11 mouse cellular contexts compared by ENCODE assay signal in the genomic region with DNA sequence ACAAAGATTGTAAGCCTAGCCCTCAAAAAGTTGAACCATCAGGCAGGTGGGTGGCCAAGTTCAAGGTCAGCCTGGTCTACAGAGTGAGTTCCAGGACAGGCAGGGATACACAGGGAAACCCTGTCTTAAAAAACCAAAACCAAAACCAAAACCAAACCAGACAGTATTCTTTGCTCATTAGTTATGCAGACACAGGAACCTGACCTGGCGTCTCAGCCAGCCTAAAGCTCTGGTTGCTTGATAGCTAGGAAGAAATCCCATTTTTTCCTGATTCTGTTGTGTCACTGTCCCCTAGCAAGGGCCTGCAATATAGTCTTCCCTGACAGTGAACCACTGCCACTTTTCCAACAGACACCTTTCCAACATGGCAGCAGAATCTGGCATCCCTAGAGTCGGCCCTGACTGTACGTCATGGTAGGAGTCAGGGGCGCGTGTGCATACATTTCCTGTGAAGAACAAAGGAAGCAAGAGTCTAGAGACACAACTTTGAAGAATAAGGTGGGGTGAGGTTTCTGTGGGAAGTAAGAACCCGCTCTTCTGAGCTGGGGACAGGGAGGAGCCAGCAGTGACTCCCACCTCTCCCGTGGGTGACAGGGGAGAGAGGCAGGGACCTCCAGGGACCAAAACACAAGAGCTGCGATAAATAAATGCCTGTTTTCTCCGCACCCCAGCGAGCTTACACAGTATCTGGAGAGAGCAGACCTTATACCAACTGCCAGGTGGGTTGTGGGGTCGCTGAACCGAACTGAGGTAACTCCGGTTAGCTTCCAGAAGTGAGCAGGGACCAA. TPM values are rescaled to one million over a fixed set of nuclear protein-coding genes. Genes with fewer than 3 reads are reported as not detected.
A peak's percentile ranks its signal among the peaks of the same experiment; 100 is the strongest.
DNase-seq lines count a peak whose midpoint lies in the region; ATAC-seq lines count a peak whose summit lies in the region.
"Had no signal": no experiment of that assay in that cellular context is flagged by ENCODE, and none has a peak within 500 bp of the region (broad histone marks: within the 10 kb centered on the region; RNA-seq: fewer than 3 reads in every experiment).

No protein-coding gene starts in this region.

- H3K27ac ChIP-seq in embryonic facial prominence, embryonic 13.5 days = peak overlapping the region; percentile 34; the same call in 1 of the 2 replicates
- H3K27ac ChIP-seq in macrophage = peak overlapping the region; percentile 69
- H3K27ac ChIP-seq: hindbrain, embryonic 14.5 days had no signal

- WGBS in embryonic facial prominence, embryonic 13.5 days = 84% methylated on average over 13 of the region's 13 CpGs
- 91% methylated on average over 12 of the region's 13 CpGs for WGBS in macrophage (ENCODE audit: missing documents)

- peaks cover 84% of the 10 kb centered on the region for H3K36me3 ChIP-seq in embryonic facial prominence, embryonic 13.5 days
- H3K36me3 ChIP-seq in macrophage (ENCODE audit: inconsistent target) = peaks cover 23% of the 10 kb centered on the region; the same call in 1 of the 2 replicates

- no peaks in the 10 kb centered on the region for H3K9me3 ChIP-seq in embryonic facial prominence, embryonic 13.5 days

- no peak overlapping the region for H3K4me3 ChIP-seq in embryonic facial prominence, embryonic 13.5 days
- H3K4me3 ChIP-seq in macrophage (ENCODE audit: inconsistent target) = no peak overlapping the region

- peaks cover 15% of the 10 kb centered on the region; the same call in 1 of the 2 replicates for H3K79me2 ChIP-seq in macrophage (ENCODE audit: inconsistent target)

- H3K4me2 ChIP-seq in embryonic facial prominence, embryonic 13.5 days = no peak overlapping the region
- H3K4me2 ChIP-seq: hindbrain, embryonic 14.5 days had no signal

- peaks cover 38% of the 10 kb centered on the region for H3K4me1 ChIP-seq in embryonic facial prominence, embryonic 13.5 days

- peak; percentile 88 for DNase-seq in heart, adult 11 months
- no peak for DNase-seq in heart, adult 18-20 months
- peak; percentile 77 for DNase-seq in CD4-positive, CD25-positive, alpha-beta regulatory T cell, adult 2 months (ENCODE audit: low read depth, low spot score)
- DNase-seq in ovary, adult 18-20 months (ENCODE audit: low spot score) = no peak
- DNase-seq in retina, postnatal 1 day = no peak
- DNase-seq in layer of hippocampus, adult 9-11 months = no peak
- DNase-seq: cerebellum, postnatal 10 days; spleen, adult 18-20 months had no signal

- ATAC-seq in embryonic facial prominence, embryonic 13.5 days (ENCODE audit: insufficient number of reproducible peaks, insufficient read depth, low FRiP score, low TSS enrichment, low read depth) = no peak

- H3K27me3 ChIP-seq in embryonic facial prominence, embryonic 13.5 days = no peaks in the 10 kb centered on the region

- H3K9ac ChIP-seq in embryonic facial prominence, embryonic 13.5 days = no peak overlapping the region
- H3K9ac ChIP-seq: hindbrain, embryonic 14.5 days had no signal

RNA-seq across cellular contexts. Expression of gene Bysl, which starts 10.5 kb away (rescaled TPM):
- total RNA-seq in heart, adult 18-20 months (2021) = 10 to 100 TPM; 13.5 to 16.5 TPM
- 23.0 and 26.6 TPM in 2 replicates for polyA plus RNA-seq in embryonic facial prominence, embryonic 13.5 days (2015; fragmentation: Nextera tagmentation; extraction: Ambion mirVana)
- 1 to 10 TPM in 24 of 26 experiments, under 1 TPM in 2; 0.71 to 5.9 (median 1.9) TPM for total RNA-seq in macrophage (2018; cell fraction: chromatin; rRNA removed)
- 1 to 10 TPM; 3.0 to 7.7 (median 5.6) TPM for total RNA-seq in macrophage (2018; cell fraction: cytosol; rRNA removed)
- 1 to 10 TPM in 25 of 26 experiments, under 1 TPM in 1; 0.96 to 9.3 (median 3.0) TPM for total RNA-seq in macrophage (2018; cell fraction: nucleus; rRNA removed)
- 4.6 to 14.0 TPM (median 5.4 TPM) in 3 replicates for polyA plus RNA-seq in macrophage (2018)

RNA-seq across cellular contexts. Expression of gene Med20, which starts 10.6 kb away (rescaled TPM):
- 10 to 100 TPM; 19.0 to 19.5 TPM for total RNA-seq in heart, adult 18-20 months (2021)
- polyA plus RNA-seq in embryonic facial prominence, embryonic 13.5 days (2015; fragmentation: Nextera tagmentation; extraction: Ambion mirVana) = 52.9 and 60.1 TPM in 2 replicates
- total RNA-seq in macrophage (2018; cell fraction: chromatin; rRNA removed) = 100 to 1,000 TPM in 15 of 26 experiments, 10 to 100 TPM in 11; 66.7 to 129 (median 103) TPM
- total RNA-seq in macrophage (2018; cell fraction: cytosol; rRNA removed) = 10 to 100 TPM in 25 of 26 experiments, 1 to 10 TPM in 1; 7.7 to 22.3 (median 17.3) TPM
- 10 to 100 TPM; 37.8 to 68.8 (median 53.4) TPM for total RNA-seq in macrophage (2018; cell fraction: nucleus; rRNA removed)
- 12.7 to 20.9 TPM (median 20.4 TPM) in 3 replicates for polyA plus RNA-seq in macrophage (2018)

RNA-seq across cellular contexts. Expression of gene Gm20517, which starts 10.6 kb away (rescaled TPM):
- total RNA-seq in heart, adult 18-20 months (2021) = 1 to 10 TPM; 1.9 to 3.4 TPM
- 0.96 and 2.4 TPM in 2 replicates for polyA plus RNA-seq in embryonic facial prominence, embryonic 13.5 days (2015; fragmentation: Nextera tagmentation; extraction: Ambion mirVana)
- 10 to 100 TPM in 21 of 26 experiments, 1 to 10 TPM in 5; 6.6 to 33.7 (median 20.1) TPM for total RNA-seq in macrophage (2018; cell fraction: chromatin; rRNA removed)
- 1 to 10 TPM in 22 of 26 experiments, under 1 TPM in 4; 0.57 to 2.1 (median 1.3) TPM for total RNA-seq in macrophage (2018; cell fraction: cytosol; rRNA removed)
- 10 to 100 TPM in 10 of 26 experiments, 1 to 10 TPM in 16; 2.2 to 18.3 (median 7.1) TPM for total RNA-seq in macrophage (2018; cell fraction: nucleus; rRNA removed)
- 1.4 to 3.8 TPM (median 1.4 TPM) in 3 replicates for polyA plus RNA-seq in macrophage (2018)

RNA-seq across cellular contexts. Expression of gene Usp49, which starts 29.7 kb away (rescaled TPM):
- 1 to 10 TPM; 1.4 to 3.7 TPM for total RNA-seq in heart, adult 18-20 months (2021)
- 6.2 and 6.4 TPM in 2 replicates for polyA plus RNA-seq in embryonic facial prominence, embryonic 13.5 days (2015; fragmentation: Nextera tagmentation; extraction: Ambion mirVana)
- 10 to 100 TPM in 17 of 26 experiments, 1 to 10 TPM in 9; 6.8 to 24.0 (median 14.7) TPM for total RNA-seq in macrophage (2018; cell fraction: chromatin; rRNA removed)
- 1 to 10 TPM in 25 of 26 experiments, under 1 TPM in 1; 0.96 to 4.4 (median 2.4) TPM for total RNA-seq in macrophage (2018; cell fraction: cytosol; rRNA removed)
- total RNA-seq in macrophage (2018; cell fraction: nucleus; rRNA removed) = 10 to 100 TPM in 9 of 26 experiments, 1 to 10 TPM in 17; 3.0 to 17.2 (median 8.8) TPM
- 2.3 to 3.1 TPM (median 2.7 TPM) in 3 replicates for polyA plus RNA-seq in macrophage (2018)

Comparison
In these comparisons a context has a peak if more than half of its experiments do, and no peak if none do; other contexts are left out.
1. DNase-seq: peak in heart, adult 11 months (single experiment) and CD4-positive, CD25-positive, alpha-beta regulatory T cell, adult 2 months (single experiment); none in heart, adult 18-20 months (0 of 2), ovary, adult 18-20 months (single experiment), retina, postnatal 1 day (single experiment) and layer of hippocampus, adult 9-11 months (single experiment).